Mouse (Mus musculus): Measurements from ENCODE around the gene Btbd3. TPM values are rescaled to one million over a fixed set of nuclear protein-coding genes. Genes with fewer than 3 reads are reported as not detected.

Btbd3 gene
- polyA plus RNA-seq, 1 experiment from 2014 or later = 14.2 TPM

DNA sequence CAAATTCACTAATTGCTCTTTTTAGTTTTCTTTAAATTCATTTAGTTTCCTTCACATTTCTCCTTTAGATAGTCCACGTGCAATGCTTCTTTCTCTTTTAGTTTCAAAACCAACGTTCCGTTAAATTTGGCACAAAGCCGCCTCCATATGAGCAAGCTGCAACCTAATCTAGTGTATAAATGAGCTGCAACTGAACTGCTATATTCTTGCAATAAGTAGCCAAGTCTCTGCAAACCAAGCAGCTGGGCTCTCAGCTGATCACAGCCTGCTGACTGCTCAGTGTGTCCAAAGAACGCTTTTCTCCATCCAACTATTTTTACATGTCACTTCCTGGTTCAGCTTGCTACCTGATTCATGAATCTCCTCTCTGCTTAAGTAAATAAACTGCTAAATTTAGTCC lies 295.2 kb downstream of the Btbd3 start:
- no peaks in the 10 kb centered on the region for H3K4me1 ChIP-seq (ENCODE audit: control insufficient read depth in 2 of 2, insufficient read depth in 2 of 2, low read length in 2 of 2)
- H3K4me3 ChIP-seq (ENCODE audit: control insufficient read depth in 1 of 2, insufficient read depth in 1 of 2, low read depth in 1 of 2, low read length in 2 of 2) = no peak overlapping the region
- H3K9me3 ChIP-seq (ENCODE audit: control insufficient read depth, low read length) = no peaks in the 10 kb centered on the region
- H3K36me3 ChIP-seq (ENCODE audit: control insufficient read depth, insufficient read depth, low read length) = no peaks in the 10 kb centered on the region
- H3K4me2 ChIP-seq (ENCODE audit: low read length) = no peak overlapping the region
- WGBS = 79% methylated on average over 5 of the region's 5 CpGs
- H3K27ac ChIP-seq (replicated peaks in 1 of 2; ENCODE audit: control insufficient read depth in 1 of 2, insufficient read depth in 1 of 2, low read depth in 2 of 2, low read length in 2 of 2) = no peak overlapping the region
- no peaks in the 10 kb centered on the region for H3K27me3 ChIP-seq (ENCODE audit: control insufficient read depth, insufficient read depth, low read length)
- ATAC-seq (ENCODE audit: insufficient number of reproducible peaks, insufficient read depth, low FRiP score, low read depth) = no peak
- H3K9ac ChIP-seq (ENCODE audit: low read length) = no peak overlapping the region

DNA sequence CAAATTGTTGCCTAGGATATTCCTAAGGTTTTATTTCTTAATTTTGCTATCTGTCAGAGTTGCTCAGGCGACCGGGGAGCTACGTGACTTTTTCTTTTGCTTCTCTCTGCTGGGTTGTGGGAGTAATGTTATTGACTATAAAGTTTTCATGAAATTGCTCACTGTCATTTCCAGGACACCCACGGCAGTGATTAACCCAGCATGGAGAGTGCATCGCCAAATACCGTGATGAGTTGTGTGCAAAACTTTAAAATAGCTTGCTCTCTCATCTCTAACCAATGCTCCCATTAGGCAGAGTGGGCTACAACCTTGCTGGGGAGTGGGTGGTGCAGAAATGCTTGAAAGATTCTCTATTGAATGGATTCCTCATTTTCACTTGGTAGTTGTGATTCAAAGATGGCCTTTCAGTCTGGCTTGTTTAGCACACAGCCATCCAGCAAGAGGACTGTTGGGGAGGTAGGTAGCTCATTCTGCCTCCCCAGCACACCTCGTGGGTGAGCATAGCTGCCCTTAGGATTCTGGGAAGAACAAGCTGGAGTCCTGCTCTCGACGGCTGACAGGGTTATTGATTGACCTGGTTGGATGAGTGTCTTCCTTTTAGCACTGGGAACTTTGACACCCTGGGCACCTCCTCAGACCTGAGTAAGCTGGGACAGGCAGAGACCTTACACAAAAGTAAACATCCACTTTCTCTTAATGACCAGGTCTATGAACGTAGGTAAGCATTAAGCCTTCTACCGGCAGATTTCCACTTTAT lies 298.9 kb downstream of the Btbd3 start:
- Histone ChIP-seq H3K9me3 (ENCODE audit: control insufficient read depth, low read length) (no peaks in the 10 kb centered on the region), H3K9ac (ENCODE audit: low read length) (no peak overlapping the region), H3K36me3 (ENCODE audit: control insufficient read depth, insufficient read depth, low read length) (no peaks in the 10 kb centered on the region), H3K4me2 (ENCODE audit: low read length) (no peak overlapping the region), H3K27me3 (ENCODE audit: control insufficient read depth, insufficient read depth, low read length) (no peaks in the 10 kb centered on the region), H3K27ac (replicated peaks in 1 of 2; ENCODE audit: control insufficient read depth in 1 of 2, insufficient read depth in 1 of 2, low read depth in 2 of 2, low read length in 2 of 2) (no peak overlapping the region), H3K4me1 (ENCODE audit: control insufficient read depth in 2 of 2, insufficient read depth in 2 of 2, low read length in 2 of 2) (no peaks in the 10 kb centered on the region), H3K4me3 (ENCODE audit: control insufficient read depth in 1 of 2, insufficient read depth in 1 of 2, low read depth in 1 of 2, low read length in 2 of 2) (no peak overlapping the region)
- 82% methylated on average over 11 of the region's 11 CpGs for WGBS
- ATAC-seq (ENCODE audit: insufficient number of reproducible peaks, insufficient read depth, low FRiP score, low read depth) = no peak

DNA sequence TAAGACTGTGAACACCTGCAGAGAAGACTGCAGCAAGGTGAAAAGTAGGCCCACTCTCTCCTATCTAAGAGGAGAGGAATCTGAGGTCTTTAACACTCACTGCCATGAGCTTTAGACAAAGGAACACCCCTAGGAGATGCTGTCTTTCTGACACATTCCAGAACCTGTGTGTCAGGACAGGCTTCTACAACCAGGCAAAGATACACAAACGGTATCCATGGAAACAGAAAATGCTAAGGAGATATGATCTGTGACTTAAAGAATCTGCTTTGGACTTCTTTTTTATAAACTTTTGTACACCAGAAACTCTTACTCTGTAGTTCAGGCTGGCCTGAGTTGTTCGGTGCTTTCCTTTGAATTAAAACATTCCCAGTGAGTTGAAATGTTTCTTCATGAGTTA lies 329.6 kb downstream of the Btbd3 start:
- no peak overlapping the region for H3K9ac ChIP-seq (ENCODE audit: low read length)
- ATAC-seq (ENCODE audit: insufficient number of reproducible peaks, insufficient read depth, low FRiP score, low read depth) = no peak
- H3K4me2 ChIP-seq (ENCODE audit: low read length) = no peak overlapping the region
- no peak overlapping the region for H3K4me3 ChIP-seq (ENCODE audit: control insufficient read depth in 1 of 2, insufficient read depth in 1 of 2, low read depth in 1 of 2, low read length in 2 of 2)
- no peak overlapping the region for H3K27ac ChIP-seq (replicated peaks in 1 of 2; ENCODE audit: control insufficient read depth in 1 of 2, insufficient read depth in 1 of 2, low read depth in 2 of 2, low read length in 2 of 2)
- H3K9me3 ChIP-seq (ENCODE audit: control insufficient read depth, low read length) = no peaks in the 10 kb centered on the region
- no peaks in the 10 kb centered on the region for H3K36me3 ChIP-seq (ENCODE audit: control insufficient read depth, insufficient read depth, low read length)
- H3K27me3 ChIP-seq (ENCODE audit: control insufficient read depth, insufficient read depth, low read length) = no peaks in the 10 kb centered on the region
- WGBS = 51% methylated on average over 2 of the region's 2 CpGs
- no peaks in the 10 kb centered on the region for H3K4me1 ChIP-seq (ENCODE audit: control insufficient read depth in 2 of 2, insufficient read depth in 2 of 2, low read length in 2 of 2)

DNA sequence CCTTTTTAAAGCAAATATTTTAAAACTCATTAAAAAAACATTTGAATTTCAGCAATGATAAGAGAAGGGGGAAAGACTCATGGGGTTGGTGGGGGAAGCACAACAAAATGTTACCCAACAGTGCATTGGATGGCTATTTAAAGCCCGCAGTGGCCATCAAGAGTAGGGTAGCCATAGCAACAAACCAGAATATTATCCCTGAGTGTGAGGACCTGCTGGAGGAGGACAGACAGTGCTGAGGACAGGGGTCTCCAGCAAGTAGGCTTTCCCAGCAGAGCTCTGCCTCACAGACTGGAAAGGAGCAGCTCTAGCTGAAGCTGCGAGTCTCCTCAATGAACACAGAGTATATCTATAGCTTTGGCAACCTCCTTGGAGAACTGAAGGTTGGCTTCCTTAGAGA lies 331.0 kb downstream of the Btbd3 start:
- 58% methylated on average over 2 of the region's 2 CpGs for WGBS
- no peak overlapping the region for H3K4me2 ChIP-seq (ENCODE audit: low read length)
- no peaks in the 10 kb centered on the region for H3K36me3 ChIP-seq (ENCODE audit: control insufficient read depth, insufficient read depth, low read length)
- no peaks in the 10 kb centered on the region for H3K27me3 ChIP-seq (ENCODE audit: control insufficient read depth, insufficient read depth, low read length)
- no peak overlapping the region for H3K4me3 ChIP-seq (ENCODE audit: control insufficient read depth in 1 of 2, insufficient read depth in 1 of 2, low read depth in 1 of 2, low read length in 2 of 2)
- no peaks in the 10 kb centered on the region for H3K9me3 ChIP-seq (ENCODE audit: control insufficient read depth, low read length)
- no peaks in the 10 kb centered on the region for H3K4me1 ChIP-seq (ENCODE audit: control insufficient read depth in 2 of 2, insufficient read depth in 2 of 2, low read length in 2 of 2)
- ATAC-seq (ENCODE audit: insufficient number of reproducible peaks, insufficient read depth, low FRiP score, low read depth) = no peak
- H3K27ac ChIP-seq (replicated peaks in 1 of 2; ENCODE audit: control insufficient read depth in 1 of 2, insufficient read depth in 1 of 2, low read depth in 2 of 2, low read length in 2 of 2) = no peak overlapping the region
- no peak overlapping the region for H3K9ac ChIP-seq (ENCODE audit: low read length)

DNA sequence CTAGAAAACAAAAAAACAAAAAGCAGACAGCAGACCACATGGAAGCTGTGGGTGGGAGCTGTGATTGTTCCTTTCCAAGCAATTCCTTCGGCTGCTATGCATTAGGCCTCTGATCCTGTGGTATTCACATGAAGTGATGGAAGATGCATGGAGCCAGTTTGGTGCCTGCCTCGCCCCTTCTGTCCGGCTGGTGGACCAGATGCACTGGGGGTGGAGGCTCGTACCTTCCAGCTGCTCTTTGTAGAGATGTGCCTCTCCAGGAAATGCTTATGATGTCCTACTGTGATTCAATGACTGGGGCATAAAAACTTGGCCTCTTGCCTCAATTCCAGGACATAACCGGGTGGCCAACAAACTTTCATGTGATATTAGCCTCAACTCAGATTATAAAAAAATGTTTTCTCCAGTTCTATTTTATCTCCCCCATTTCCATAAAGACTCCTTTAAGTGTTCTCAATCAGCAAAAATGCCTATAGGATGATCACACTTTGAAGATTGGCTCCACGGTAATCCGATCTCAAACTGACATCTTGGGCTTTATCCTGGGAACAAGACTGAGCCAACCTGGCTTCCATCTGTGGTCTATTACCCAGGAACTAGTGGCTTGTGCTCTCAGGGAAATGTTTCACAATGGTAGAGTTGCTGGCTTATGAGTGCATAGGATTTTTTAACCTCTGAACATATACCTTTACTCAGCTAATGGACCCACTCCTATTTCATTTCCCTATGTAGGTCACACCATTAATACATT lies 331.6 kb downstream of the Btbd3 start:
- Histone ChIP-seq H3K27ac (replicated peaks in 1 of 2; ENCODE audit: control insufficient read depth in 1 of 2, insufficient read depth in 1 of 2, low read depth in 2 of 2, low read length in 2 of 2) (no peak overlapping the region), H3K9ac (ENCODE audit: low read length) (no peak overlapping the region), H3K9me3 (ENCODE audit: control insufficient read depth, low read length) (no peaks in the 10 kb centered on the region), H3K36me3 (ENCODE audit: control insufficient read depth, insufficient read depth, low read length) (no peaks in the 10 kb centered on the region), H3K27me3 (ENCODE audit: control insufficient read depth, insufficient read depth, low read length) (no peaks in the 10 kb centered on the region), H3K4me3 (ENCODE audit: control insufficient read depth in 1 of 2, insufficient read depth in 1 of 2, low read depth in 1 of 2, low read length in 2 of 2) (no peak overlapping the region), H3K4me2 (ENCODE audit: low read length) (no peak overlapping the region), H3K4me1 (ENCODE audit: control insufficient read depth in 2 of 2, insufficient read depth in 2 of 2, low read length in 2 of 2) (no peaks in the 10 kb centered on the region)
- no peak for ATAC-seq (ENCODE audit: insufficient number of reproducible peaks, insufficient read depth, low FRiP score, low read depth)
- 86% methylated on average over 7 of the region's 7 CpGs for WGBS

DNA sequence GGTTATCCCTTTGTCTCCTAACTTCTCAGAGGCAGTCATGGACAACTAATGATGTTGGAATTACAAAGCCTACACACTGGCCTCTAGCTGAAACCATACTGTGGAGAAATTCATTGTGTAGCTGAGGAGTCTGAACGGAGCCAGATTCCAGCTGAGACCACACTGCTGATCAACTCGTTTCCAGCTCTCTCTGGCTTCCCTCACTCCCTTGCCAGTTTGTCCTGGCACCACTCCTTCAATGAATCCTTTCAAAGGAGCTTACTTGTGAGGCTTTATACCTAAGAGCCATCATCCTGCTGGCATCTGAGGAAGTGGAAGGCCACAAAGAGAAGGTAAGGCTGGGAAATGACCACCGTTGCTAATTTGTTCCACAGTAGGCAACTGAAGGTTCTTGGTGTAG lies 332.7 kb downstream of the Btbd3 start:
- H3K27ac ChIP-seq (replicated peaks in 1 of 2; ENCODE audit: control insufficient read depth in 1 of 2, insufficient read depth in 1 of 2, low read depth in 2 of 2, low read length in 2 of 2) = no peak overlapping the region
- no peaks in the 10 kb centered on the region for H3K27me3 ChIP-seq (ENCODE audit: control insufficient read depth, insufficient read depth, low read length)
- ATAC-seq (ENCODE audit: insufficient number of reproducible peaks, insufficient read depth, low FRiP score, low read depth) = no peak
- no peak overlapping the region for H3K9ac ChIP-seq (ENCODE audit: low read length)
- H3K36me3 ChIP-seq (ENCODE audit: control insufficient read depth, insufficient read depth, low read length) = no peaks in the 10 kb centered on the region
- H3K4me1 ChIP-seq (ENCODE audit: control insufficient read depth in 2 of 2, insufficient read depth in 2 of 2, low read length in 2 of 2) = no peaks in the 10 kb centered on the region
- H3K9me3 ChIP-seq (ENCODE audit: control insufficient read depth, low read length) = no peaks in the 10 kb centered on the region
- 76% methylated on average over 3 of the region's 3 CpGs for WGBS
- H3K4me2 ChIP-seq (ENCODE audit: low read length) = no peak overlapping the region
- H3K4me3 ChIP-seq (ENCODE audit: control insufficient read depth in 1 of 2, insufficient read depth in 1 of 2, low read depth in 1 of 2, low read length in 2 of 2) = no peak overlapping the region

DNA sequence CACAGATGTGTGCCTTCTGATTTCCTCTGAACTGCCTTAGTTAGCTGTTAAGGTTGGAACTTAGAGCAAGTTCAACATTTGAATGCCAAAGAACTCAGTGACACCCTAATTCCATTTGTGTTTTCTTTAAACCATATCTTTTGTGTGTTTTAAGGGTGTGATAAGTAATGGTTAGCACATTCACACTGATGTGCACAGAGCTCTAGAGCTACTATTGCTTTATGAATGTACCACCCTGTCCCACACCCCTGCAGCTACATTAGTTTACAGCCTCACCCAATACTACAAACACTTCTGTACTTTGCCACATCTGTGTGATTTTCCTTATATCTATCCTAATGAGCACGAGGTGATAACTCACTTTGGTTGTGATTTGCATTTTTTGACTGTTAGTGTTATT lies 333.9 kb downstream of the Btbd3 start:
- ATAC-seq (ENCODE audit: insufficient number of reproducible peaks, insufficient read depth, low FRiP score, low read depth) = no peak
- Histone ChIP-seq H3K4me3 (ENCODE audit: control insufficient read depth in 1 of 2, insufficient read depth in 1 of 2, low read depth in 1 of 2, low read length in 2 of 2) (no peak overlapping the region), H3K27ac (replicated peaks in 1 of 2; ENCODE audit: control insufficient read depth in 1 of 2, insufficient read depth in 1 of 2, low read depth in 2 of 2, low read length in 2 of 2) (no peak overlapping the region), H3K4me2 (ENCODE audit: low read length) (no peak overlapping the region), H3K9ac (ENCODE audit: low read length) (no peak overlapping the region), H3K9me3 (ENCODE audit: control insufficient read depth, low read length) (no peaks in the 10 kb centered on the region), H3K27me3 (ENCODE audit: control insufficient read depth, insufficient read depth, low read length) (no peaks in the 10 kb centered on the region), H3K4me1 (ENCODE audit: control insufficient read depth in 2 of 2, insufficient read depth in 2 of 2, low read length in 2 of 2) (no peaks in the 10 kb centered on the region), H3K36me3 (ENCODE audit: control insufficient read depth, insufficient read depth, low read length) (no peaks in the 10 kb centered on the region)
- 62% methylated on average over 1 of the region's 1 CpGs for WGBS

Measured in heart, embryonic 14.5 days (tissue).